Mouse (Mus musculus): ENCODE data around the gene S1pr5. TPM values are rescaled to one million over a fixed set of nuclear protein-coding genes. Genes with fewer than 3 reads are reported as not detected.

Gene S1pr5
- polyA plus RNA-seq, 2 experiments, result 1.6 to 2.5 TPM

DNA sequence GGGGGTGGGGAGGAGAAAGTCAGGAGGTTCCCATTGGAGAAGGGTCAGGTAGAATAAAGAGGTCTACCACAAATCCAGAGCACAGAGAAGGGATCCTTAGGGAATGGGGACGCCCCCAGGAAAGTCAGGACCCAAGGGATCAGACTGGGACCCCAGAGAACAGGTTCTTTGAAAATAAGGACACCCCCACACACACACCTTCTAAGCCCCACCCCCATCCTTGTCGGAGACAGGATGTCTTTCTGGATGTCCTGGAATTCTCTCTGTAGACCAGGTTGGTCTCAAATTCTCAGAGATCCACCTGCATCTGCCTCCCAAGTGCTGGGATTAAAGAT lies 41.1 kb upstream of the S1pr5 start:
- Histone ChIP-seq H3K4me1 (ENCODE audit: control insufficient read depth, insufficient read depth, low read length) (peaks cover 29% of the 10 kb centered on the region), H3K9ac (ENCODE audit: low read depth, low read length, severe bottlenecking) (no peak overlapping the region), H3K4me2 (replicated peaks; ENCODE audit: low read depth, low read length, severe bottlenecking) (peak overlapping the region; percentile 70; the same call in 1 of the 2 replicates), H3K27ac (replicated peaks; ENCODE audit: low read depth, low read length) (no peak overlapping the region), H3K27me3 (ENCODE audit: control insufficient read depth, insufficient read depth, low read length) (no peaks in the 10 kb centered on the region), H3K4me3 (replicated peaks; ENCODE audit: low read length) (peak overlapping the region; percentile 77; the same call in 1 of the 2 replicates), H3K36me3 (ENCODE audit: control insufficient read depth, insufficient read depth, low read length) (peaks cover 14% of the 10 kb centered on the region; the same call in 1 of the 2 replicates), H3K9me3 (ENCODE audit: control insufficient read depth, low read length) (no peaks in the 10 kb centered on the region)
- DNase-seq (ENCODE audit: low spot score), result no peak
- no peak for TF ChIP-seq POLR2A (IDR thresholded peaks at IDR 0.05; ENCODE audit: borderline replicate concordance, extremely low read depth, insufficient read depth, insufficient read length)
- WGBS, result 74% methylated on average over 2 of the region's 2 CpGs
- ATAC-seq (ENCODE audit: low FRiP score, low read depth), result no peak

GRCm38 (mm10) chr9:21288404-21289336 lies 40.4 kb upstream of the S1pr5 start:
- Histone ChIP-seq H3K4me2 (replicated peaks; ENCODE audit: low read depth, low read length, severe bottlenecking) (peak overlapping the region; percentile 85), H3K9me3 (ENCODE audit: control insufficient read depth, low read length) (no peaks in the 10 kb centered on the region), H3K4me1 (ENCODE audit: control insufficient read depth, insufficient read depth, low read length) (peaks cover 29% of the 10 kb centered on the region), H3K9ac (ENCODE audit: low read depth, low read length, severe bottlenecking) (no peak overlapping the region; the same call in 1 of the 2 replicates), H3K36me3 (ENCODE audit: control insufficient read depth, insufficient read depth, low read length) (peaks cover 19% of the 10 kb centered on the region), H3K27ac (replicated peaks; ENCODE audit: low read depth, low read length) (peak overlapping the region; percentile 78), H3K4me3 (replicated peaks; ENCODE audit: low read length) (peak overlapping the region; percentile 83), H3K27me3 (ENCODE audit: control insufficient read depth, insufficient read depth, low read length) (no peaks in the 10 kb centered on the region)
- ATAC-seq (ENCODE audit: low FRiP score, low read depth), result no peak
- DNase-seq (ENCODE audit: low spot score), result peak; percentile 8
- 75% methylated on average over 13 of the region's 13 CpGs for WGBS
- no peak for TF ChIP-seq POLR2A (IDR thresholded peaks at IDR 0.05; ENCODE audit: borderline replicate concordance, extremely low read depth, insufficient read depth, insufficient read length)

DNA sequence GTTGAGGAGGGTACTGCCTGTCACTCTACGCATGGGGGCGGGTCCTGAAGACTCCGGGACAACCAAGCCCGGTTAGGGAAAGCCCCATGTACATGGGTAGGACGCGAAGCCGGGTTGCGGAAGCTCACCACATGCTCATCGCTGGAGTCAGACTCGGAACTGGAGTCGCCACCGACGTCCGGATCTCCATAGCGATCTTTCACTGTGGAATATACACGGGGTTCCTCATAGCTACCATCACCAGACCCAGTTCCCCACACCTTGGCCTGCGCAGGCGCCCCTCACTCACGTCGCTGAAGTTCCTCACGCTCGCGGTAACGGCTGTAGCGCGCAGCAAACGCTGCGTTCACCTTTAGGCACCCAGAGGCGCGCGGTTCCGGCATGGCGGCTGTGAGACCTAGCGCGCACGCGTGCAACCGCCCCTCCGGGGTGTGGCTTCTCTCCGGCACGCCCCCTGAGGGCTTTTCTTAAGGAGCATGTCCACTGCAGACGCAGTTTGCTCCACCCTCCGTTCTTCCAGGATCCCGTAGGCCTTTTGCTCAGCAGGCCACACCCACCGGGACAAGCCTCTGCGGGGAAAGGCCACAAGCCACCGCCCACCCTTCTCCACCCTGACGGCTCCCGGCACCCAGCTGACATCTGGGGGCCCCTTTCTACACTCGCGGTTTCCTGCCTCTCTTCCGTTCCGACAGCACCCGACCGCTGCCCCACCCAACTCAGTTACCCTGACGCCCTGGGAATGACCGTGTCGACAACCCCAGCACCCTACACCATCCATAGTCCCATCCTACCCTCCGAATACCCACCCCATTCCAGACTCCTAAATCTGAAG lies 39.5 kb upstream of the S1pr5 start, which contains the start of gene Kri1:
Kri1 (minus strand) TSS at position 399 of the 832 bp plus-strand sequence.
- H3K27ac ChIP-seq (replicated peaks; ENCODE audit: low read depth, low read length), result peak within 1 kb of the TSS; percentile 78
- H3K4me3 ChIP-seq (replicated peaks; ENCODE audit: low read length), result peak within 1 kb of the TSS; percentile 83
- H3K4me1 ChIP-seq (ENCODE audit: control insufficient read depth, insufficient read depth, low read length), result peaks cover 29% of the 10 kb centered on the region
- peak within 1 kb of the TSS; percentile 67 for H3K9ac ChIP-seq (ENCODE audit: low read depth, low read length, severe bottlenecking)
- peaks cover 22% of the 10 kb centered on the region for H3K36me3 ChIP-seq (ENCODE audit: control insufficient read depth, insufficient read depth, low read length)
- 1% methylated on average over 57 of the region's 59 CpGs for WGBS
- no peaks in the 10 kb centered on the region for H3K27me3 ChIP-seq (ENCODE audit: control insufficient read depth, insufficient read depth, low read length)
- peak; percentile 72; the same call in 1 of the 2 replicates for TF ChIP-seq POLR2A (IDR thresholded peaks at IDR 0.05; ENCODE audit: borderline replicate concordance, extremely low read depth, insufficient read depth, insufficient read length)
- H3K4me2 ChIP-seq (replicated peaks; ENCODE audit: low read depth, low read length, severe bottlenecking), result peak within 1 kb of the TSS; percentile 85
- ATAC-seq (ENCODE audit: low FRiP score, low read depth) (peak; percentile 71), DNase-seq (ENCODE audit: low spot score) (peak; percentile 99)
- no peaks in the 10 kb centered on the region for H3K9me3 ChIP-seq (ENCODE audit: control insufficient read depth, low read length)

DNA sequence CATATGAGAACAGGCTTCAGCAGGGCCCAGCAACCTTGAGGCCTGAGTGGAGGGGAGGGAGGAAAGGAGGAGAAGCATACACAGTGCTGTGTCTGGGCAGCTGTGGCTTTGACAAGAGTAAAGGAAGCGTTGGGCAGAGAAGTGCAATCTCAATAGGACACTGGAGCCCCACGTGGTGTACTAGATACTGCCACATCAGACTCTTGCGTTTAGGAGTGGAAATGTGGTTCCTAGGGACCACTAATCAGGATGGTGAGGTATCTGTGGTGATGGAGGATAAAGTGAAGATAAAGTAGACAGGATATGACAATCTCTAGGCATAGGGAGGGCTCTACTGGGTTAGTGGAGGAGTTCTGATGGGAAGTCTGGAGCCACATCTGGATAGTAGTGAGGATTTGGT lies 38.5 kb upstream of the S1pr5 start:
- no peak for ATAC-seq (ENCODE audit: low FRiP score, low read depth)
- Histone ChIP-seq H3K4me2 (replicated peaks; ENCODE audit: low read depth, low read length, severe bottlenecking) (peak overlapping the region; percentile 85), H3K9ac (ENCODE audit: low read depth, low read length, severe bottlenecking) (peak overlapping the region; percentile 67), H3K9me3 (ENCODE audit: control insufficient read depth, low read length) (no peaks in the 10 kb centered on the region), H3K4me1 (ENCODE audit: control insufficient read depth, insufficient read depth, low read length) (peaks cover 29% of the 10 kb centered on the region), H3K27me3 (ENCODE audit: control insufficient read depth, insufficient read depth, low read length) (no peaks in the 10 kb centered on the region), H3K4me3 (replicated peaks; ENCODE audit: low read length) (peak overlapping the region; percentile 83), H3K36me3 (ENCODE audit: control insufficient read depth, insufficient read depth, low read length) (peaks cover 31% of the 10 kb centered on the region), H3K27ac (replicated peaks; ENCODE audit: low read depth, low read length) (no peak overlapping the region)
- DNase-seq (ENCODE audit: low spot score), result no peak
- no peak for TF ChIP-seq POLR2A (IDR thresholded peaks at IDR 0.05; ENCODE audit: borderline replicate concordance, extremely low read depth, insufficient read depth, insufficient read length)
- WGBS, result 60% methylated on average over 3 of the region's 3 CpGs

DNA sequence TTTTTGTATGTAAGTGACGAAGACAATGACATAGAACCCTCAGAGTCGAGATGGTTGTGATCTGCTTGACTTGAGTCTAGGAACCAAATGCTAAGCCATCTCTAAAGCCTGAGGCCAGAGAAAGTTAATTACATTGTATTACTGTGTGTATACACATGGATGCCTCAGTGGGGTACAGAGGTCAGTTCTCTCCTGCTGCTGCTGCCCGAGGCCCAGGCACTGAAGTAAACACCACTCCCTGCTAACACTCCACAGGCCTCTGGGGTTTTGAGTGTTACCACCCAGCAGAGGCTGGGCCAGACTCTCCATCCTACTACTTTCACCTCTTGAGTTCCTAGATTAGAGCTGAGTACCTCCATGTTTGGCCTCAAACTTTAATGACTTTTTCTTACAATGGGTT lies 35.8 kb upstream of the S1pr5 start:
- no peak overlapping the region for H3K4me2 ChIP-seq (replicated peaks; ENCODE audit: low read depth, low read length, severe bottlenecking)
- H3K4me3 ChIP-seq (replicated peaks; ENCODE audit: low read length), result no peak overlapping the region
- no peak overlapping the region for H3K27ac ChIP-seq (replicated peaks; ENCODE audit: low read depth, low read length)
- peaks cover 59% of the 10 kb centered on the region for H3K36me3 ChIP-seq (ENCODE audit: control insufficient read depth, insufficient read depth, low read length)
- peaks cover 16% of the 10 kb centered on the region for H3K4me1 ChIP-seq (ENCODE audit: control insufficient read depth, insufficient read depth, low read length)
- WGBS, result 82% methylated on average over 3 of the region's 3 CpGs
- H3K9ac ChIP-seq (ENCODE audit: low read depth, low read length, severe bottlenecking), result no peak overlapping the region
- ATAC-seq (ENCODE audit: low FRiP score, low read depth), result no peak
- H3K27me3 ChIP-seq (ENCODE audit: control insufficient read depth, insufficient read depth, low read length), result no peaks in the 10 kb centered on the region
- no peaks in the 10 kb centered on the region for H3K9me3 ChIP-seq (ENCODE audit: control insufficient read depth, low read length)
- no peak for DNase-seq (ENCODE audit: low spot score)
- TF ChIP-seq POLR2A (IDR thresholded peaks at IDR 0.05; ENCODE audit: borderline replicate concordance, extremely low read depth, insufficient read depth, insufficient read length), result no peak

Measured in limb, embryonic 14.5 days (tissue).